Mouse (Mus musculus): Measurements from ENCODE around the gene Pacsin2. TPM values are rescaled to one million over a fixed set of nuclear protein-coding genes. Genes with fewer than 3 reads are reported as not detected.

Gene Pacsin2
- polyA plus RNA-seq, 2 experiments = 41.6 to 58.4 TPM

DNA sequence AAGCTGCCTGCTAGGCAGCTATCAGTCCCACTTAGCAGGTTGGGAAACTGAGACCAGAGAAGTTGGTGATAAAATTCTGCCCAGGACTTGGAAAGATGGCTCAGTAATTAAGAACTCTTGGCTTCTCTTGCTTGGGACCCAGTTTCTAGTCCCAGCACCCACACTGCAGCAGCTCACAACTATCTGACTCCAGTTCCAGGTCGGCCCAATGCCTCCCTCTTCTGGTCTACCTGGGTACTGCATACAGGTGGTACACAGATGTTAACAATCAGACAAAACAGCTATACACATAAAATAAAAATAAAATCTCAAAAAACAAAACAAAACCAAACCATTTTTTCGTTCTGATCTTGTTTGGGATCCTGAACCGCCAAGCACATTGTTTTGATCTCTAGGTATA lies 35.9 kb upstream of the Pacsin2 start:
- DNase-seq (ENCODE audit: low spot score) = no peak

DNA sequence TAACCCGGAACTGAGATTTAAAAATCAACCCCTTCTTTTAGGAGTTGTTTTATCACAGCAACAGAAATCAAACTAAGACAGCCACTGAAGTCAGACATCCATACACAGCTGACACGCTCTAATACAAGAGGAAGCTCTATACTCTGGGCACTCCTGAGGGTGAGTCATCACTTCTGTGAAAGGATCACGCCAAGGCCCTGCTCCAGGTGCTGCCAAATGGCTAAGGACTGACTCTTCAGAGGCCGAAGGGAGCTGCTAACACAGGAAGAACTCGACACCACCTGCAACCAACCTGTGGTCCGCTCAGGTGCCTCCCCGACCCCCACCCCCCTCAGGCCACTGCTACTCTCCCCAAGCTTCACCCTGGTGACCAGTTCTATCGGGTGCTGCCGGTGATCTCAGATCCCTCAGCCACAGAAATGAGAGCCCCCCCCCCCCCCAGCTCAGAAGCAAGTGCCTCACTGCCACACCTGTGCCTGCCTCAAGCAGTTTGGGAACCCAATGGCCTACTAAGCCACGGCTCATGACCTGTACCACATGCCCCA lies 34.9 kb upstream of the Pacsin2 start:
- 87% methylated on average over 10 of the region's 10 CpGs for WGBS

More for the DNA sequence above, 35.9 kb upstream of the Pacsin2 start:
- no peak for ATAC-seq (ENCODE audit: low FRiP score, low read depth)
- Histone ChIP-seq H3K27me3 (ENCODE audit: control insufficient read depth, insufficient read depth, low read length) (no peaks in the 10 kb centered on the region), H3K27ac (replicated peaks; ENCODE audit: low read depth, low read length) (no peak overlapping the region), H3K36me3 (ENCODE audit: control insufficient read depth, insufficient read depth, low read length) (peaks cover 32% of the 10 kb centered on the region), H3K9me3 (ENCODE audit: control insufficient read depth, low read length) (no peaks in the 10 kb centered on the region), H3K9ac (ENCODE audit: low read depth, low read length, severe bottlenecking) (no peak overlapping the region), H3K4me3 (replicated peaks; ENCODE audit: low read length) (no peak overlapping the region), H3K4me1 (ENCODE audit: control insufficient read depth, insufficient read depth, low read length) (no peaks in the 10 kb centered on the region), H3K4me2 (replicated peaks; ENCODE audit: low read depth, low read length, severe bottlenecking) (no peak overlapping the region)
- no peak for TF ChIP-seq POLR2A (IDR thresholded peaks at IDR 0.05; ENCODE audit: borderline replicate concordance, extremely low read depth, insufficient read depth, insufficient read length)
- 52% methylated on average over 3 of the region's 3 CpGs for WGBS

DNA sequence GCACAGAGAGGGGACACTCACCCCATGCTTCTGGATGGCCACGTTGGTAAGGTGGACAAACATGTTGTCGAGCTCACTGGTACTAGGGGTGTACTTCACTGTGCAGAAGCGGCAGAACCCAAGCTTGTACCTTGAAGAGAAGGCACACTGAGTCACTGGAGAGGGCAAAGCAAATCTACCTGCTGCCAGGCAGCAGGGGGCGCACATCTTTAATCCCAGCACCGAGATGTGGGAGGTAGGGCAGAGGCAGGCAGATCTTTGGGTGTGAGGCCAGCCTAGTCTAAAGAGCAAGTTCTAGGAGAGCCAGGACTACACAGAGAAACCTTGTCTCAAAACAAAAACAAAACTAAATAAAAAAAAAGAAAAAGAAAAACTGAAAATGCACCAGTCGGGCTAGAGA lies 32.9 kb upstream of the Pacsin2 start:
- ATAC-seq (ENCODE audit: low FRiP score, low read depth) = no peak

More for the DNA sequence above, 34.9 kb upstream of the Pacsin2 start:
- H3K36me3 ChIP-seq (ENCODE audit: control insufficient read depth, insufficient read depth, low read length) = peaks cover 41% of the 10 kb centered on the region
- H3K4me2 ChIP-seq (replicated peaks; ENCODE audit: low read depth, low read length, severe bottlenecking) = no peak overlapping the region
- H3K4me1 ChIP-seq (ENCODE audit: control insufficient read depth, insufficient read depth, low read length) = no peaks in the 10 kb centered on the region
- no peaks in the 10 kb centered on the region for H3K27me3 ChIP-seq (ENCODE audit: control insufficient read depth, insufficient read depth, low read length)
- H3K4me3 ChIP-seq (replicated peaks; ENCODE audit: low read length) = no peak overlapping the region
- H3K9me3 ChIP-seq (ENCODE audit: control insufficient read depth, low read length) = no peaks in the 10 kb centered on the region
- H3K27ac ChIP-seq (replicated peaks; ENCODE audit: low read depth, low read length) = no peak overlapping the region
- TF ChIP-seq POLR2A (IDR thresholded peaks at IDR 0.05; ENCODE audit: borderline replicate concordance, extremely low read depth, insufficient read depth, insufficient read length) = no peak
- ATAC-seq (ENCODE audit: low FRiP score, low read depth) (no peak), DNase-seq (ENCODE audit: low spot score) (no peak)
- no peak overlapping the region for H3K9ac ChIP-seq (ENCODE audit: low read depth, low read length, severe bottlenecking)

DNA sequence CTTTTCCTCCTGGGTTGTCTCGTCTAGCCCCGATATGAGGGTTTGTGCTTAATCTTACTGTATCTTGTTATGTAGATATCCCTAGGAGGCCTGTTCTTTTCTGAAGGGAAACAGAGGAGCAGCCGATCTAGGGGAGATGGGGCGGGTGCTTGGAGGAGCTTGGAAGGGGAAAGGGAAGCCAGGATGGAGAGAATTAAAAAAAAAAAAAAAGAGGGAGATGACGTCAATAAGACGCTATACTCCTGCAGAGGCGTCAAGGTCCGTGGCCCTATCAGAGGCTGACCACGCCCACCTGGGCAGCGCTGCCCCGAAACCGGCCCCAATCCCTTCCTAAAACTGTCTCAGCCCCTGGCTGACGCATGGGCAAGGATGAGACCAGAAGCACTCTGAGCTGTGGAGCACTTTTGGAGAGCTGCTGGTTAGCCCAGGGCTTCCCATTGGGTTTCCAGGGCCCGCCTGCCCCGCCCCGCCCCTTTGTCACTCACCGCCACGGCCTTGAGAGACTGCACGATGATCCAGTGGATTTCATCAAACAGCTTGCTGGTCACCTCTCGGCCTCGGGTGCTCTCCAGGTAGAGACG lies 31.5 kb upstream of the Pacsin2 start:
- H3K4me3 ChIP-seq (replicated peaks; ENCODE audit: low read length) = no peak overlapping the region
- 70% methylated on average over 22 of the region's 22 CpGs for WGBS
- no peak for ATAC-seq (ENCODE audit: low FRiP score, low read depth)
- no peak overlapping the region for H3K4me2 ChIP-seq (replicated peaks; ENCODE audit: low read depth, low read length, severe bottlenecking)
- H3K4me1 ChIP-seq (ENCODE audit: control insufficient read depth, insufficient read depth, low read length) = no peaks in the 10 kb centered on the region
- H3K9me3 ChIP-seq (ENCODE audit: control insufficient read depth, low read length) = no peaks in the 10 kb centered on the region
- H3K27ac ChIP-seq (replicated peaks; ENCODE audit: low read depth, low read length) = no peak overlapping the region
- no peak for TF ChIP-seq POLR2A (IDR thresholded peaks at IDR 0.05; ENCODE audit: borderline replicate concordance, extremely low read depth, insufficient read depth, insufficient read length)
- peaks cover 51% of the 10 kb centered on the region for H3K36me3 ChIP-seq (ENCODE audit: control insufficient read depth, insufficient read depth, low read length)
- H3K27me3 ChIP-seq (ENCODE audit: control insufficient read depth, insufficient read depth, low read length) = no peaks in the 10 kb centered on the region
- no peak overlapping the region for H3K9ac ChIP-seq (ENCODE audit: low read depth, low read length, severe bottlenecking)
- DNase-seq (ENCODE audit: low spot score) = no peak

More for the DNA sequence above, 32.9 kb upstream of the Pacsin2 start:
- 91% methylated on average over 6 of the region's 6 CpGs for WGBS
- no peak for TF ChIP-seq POLR2A (IDR thresholded peaks at IDR 0.05; ENCODE audit: borderline replicate concordance, extremely low read depth, insufficient read depth, insufficient read length)
- DNase-seq (ENCODE audit: low spot score) = no peak
- Histone ChIP-seq H3K36me3 (ENCODE audit: control insufficient read depth, insufficient read depth, low read length) (peaks cover 48% of the 10 kb centered on the region; the same call in 1 of the 2 replicates), H3K9me3 (ENCODE audit: control insufficient read depth, low read length) (no peaks in the 10 kb centered on the region), H3K4me3 (replicated peaks; ENCODE audit: low read length) (no peak overlapping the region), H3K4me1 (ENCODE audit: control insufficient read depth, insufficient read depth, low read length) (no peaks in the 10 kb centered on the region), H3K27ac (replicated peaks; ENCODE audit: low read depth, low read length) (no peak overlapping the region), H3K27me3 (ENCODE audit: control insufficient read depth, insufficient read depth, low read length) (no peaks in the 10 kb centered on the region), H3K9ac (ENCODE audit: low read depth, low read length, severe bottlenecking) (no peak overlapping the region), H3K4me2 (replicated peaks; ENCODE audit: low read depth, low read length, severe bottlenecking) (no peak overlapping the region)

DNA sequence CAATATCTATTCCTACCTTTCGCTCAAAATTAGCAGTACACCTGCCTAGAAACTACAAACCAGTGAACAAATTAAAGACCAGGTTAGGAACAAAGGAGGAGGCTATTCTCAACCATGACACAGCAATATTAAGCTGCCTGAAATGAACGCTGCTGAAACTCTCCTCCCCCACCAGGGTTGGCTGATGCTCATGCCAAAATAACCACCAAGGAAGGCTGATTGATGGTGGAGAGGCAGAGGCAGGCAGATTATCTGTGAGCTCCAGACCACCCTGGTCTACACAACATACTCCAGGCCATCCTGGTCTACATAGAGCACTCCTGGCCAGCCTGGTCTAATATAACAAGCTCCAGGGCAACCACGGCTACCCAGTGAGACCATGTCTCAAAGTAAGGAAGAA lies 30.8 kb upstream of the Pacsin2 start:
- no peak overlapping the region for H3K27ac ChIP-seq (replicated peaks; ENCODE audit: low read depth, low read length)
- peaks cover 58% of the 10 kb centered on the region for H3K36me3 ChIP-seq (ENCODE audit: control insufficient read depth, insufficient read depth, low read length)
- DNase-seq (ENCODE audit: low spot score) (no peak), ATAC-seq (ENCODE audit: low FRiP score, low read depth) (no peak)
- H3K4me3 ChIP-seq (replicated peaks; ENCODE audit: low read length) = no peak overlapping the region
- H3K27me3 ChIP-seq (ENCODE audit: control insufficient read depth, insufficient read depth, low read length) = no peaks in the 10 kb centered on the region
- TF ChIP-seq POLR2A (IDR thresholded peaks at IDR 0.05; ENCODE audit: borderline replicate concordance, extremely low read depth, insufficient read depth, insufficient read length) = no peak
- 87% methylated on average over 3 of the region's 3 CpGs for WGBS
- H3K9ac ChIP-seq (ENCODE audit: low read depth, low read length, severe bottlenecking) = no peak overlapping the region
- H3K4me1 ChIP-seq (ENCODE audit: control insufficient read depth, insufficient read depth, low read length) = no peaks in the 10 kb centered on the region
- no peaks in the 10 kb centered on the region for H3K9me3 ChIP-seq (ENCODE audit: control insufficient read depth, low read length)
- H3K4me2 ChIP-seq (replicated peaks; ENCODE audit: low read depth, low read length, severe bottlenecking) = no peak overlapping the region
